Mouse (Mus musculus) heart, embryonic 12.5 days (tissue): ENCODE measurements around the gene Mptx2. TPM values are rescaled to one million over a fixed set of nuclear protein-coding genes. Genes with fewer than 3 reads are reported as not detected.
"Not testable (repeated sequence)": the region's sequence is repeated elsewhere in the genome, so short reads cannot be mapped to it uniquely, and the experiment has no call there.

Experiments
- ATAC-seq: fragments of 200-750 bp; cut with Nextera tagmentation; 2 replicates; pipeline ENCODE4 v1.8.0; 2017; ENCODE audit warnings: moderate TSS enrichment, moderate library complexity; ENCODE audit not compliant: insufficient number of reproducible peaks, low FRiP score
- H3K27ac ChIP-seq: fragments of 300-500 bp; sonication (generic); 2 replicates; pipeline ENCODE4 v1.5.1; 2016; ENCODE audit warnings: mild to moderate bottlenecking, moderate library complexity; ENCODE audit not compliant: poor library complexity, severe bottlenecking
- H3K27me3 ChIP-seq: fragments of 300-500 bp; sonication (generic); replicated peaks from 2 replicates; pipeline ENCODE4 v1.6.1; 2016; ENCODE audit warnings: mild to moderate bottlenecking, moderate library complexity
- H3K36me3 ChIP-seq: fragments of 300-500 bp; sonication (generic); 2 replicates; pipeline ENCODE4 v1.6.1; 2016; ENCODE audit warnings: mild to moderate bottlenecking, moderate library complexity
- H3K4me1 ChIP-seq: fragments of 300-500 bp; sonication (generic); replicated peaks from 2 replicates; pipeline ENCODE4 v1.6.1; 2016; ENCODE audit warnings: mild to moderate bottlenecking
- H3K4me2 ChIP-seq: fragments of 300-500 bp; sonication (generic); 2 replicates; pipeline ENCODE4 v1.6.1; 2016; ENCODE audit warnings: mild to moderate bottlenecking, moderate library complexity
- H3K4me3 ChIP-seq: fragments of 300-500 bp; sonication (generic); 2 replicates; pipeline ENCODE4 v1.5.1; 2016; ENCODE audit warnings: mild to moderate bottlenecking
- H3K9ac ChIP-seq: fragments of 300-500 bp; sonication (generic); 2 replicates; pipeline ENCODE4 v1.6.1; 2016; ENCODE audit warnings: mild to moderate bottlenecking, moderate library complexity
- H3K9me3 ChIP-seq: fragments of 300-500 bp; sonication (generic); replicated peaks from 2 replicates; pipeline ENCODE4 v1.6.1; 2016; ENCODE audit warnings: mild to moderate bottlenecking, moderate library complexity
- WGBS: fragments of 180-500 bp; shearing (Covaris S2); methylation state at CpG from one replicate; pipeline ENCODE4 v1.1.7; 2016; 5-methylcytosine and 5-hydroxymethylcytosine counted together
- polyA plus RNA-seq: library from polyadenylated mRNA; unstranded; fragments of >200 nt; fragmentation: Nextera tagmentation; extraction: Ambion mirVana; gene quantifications from 2 replicates; pipeline ENCODE4 v1.2.1, GENCODE M21; 2016

The Mptx2 gene
- polyA plus RNA-seq, result not detected in 2 replicates

DNA sequence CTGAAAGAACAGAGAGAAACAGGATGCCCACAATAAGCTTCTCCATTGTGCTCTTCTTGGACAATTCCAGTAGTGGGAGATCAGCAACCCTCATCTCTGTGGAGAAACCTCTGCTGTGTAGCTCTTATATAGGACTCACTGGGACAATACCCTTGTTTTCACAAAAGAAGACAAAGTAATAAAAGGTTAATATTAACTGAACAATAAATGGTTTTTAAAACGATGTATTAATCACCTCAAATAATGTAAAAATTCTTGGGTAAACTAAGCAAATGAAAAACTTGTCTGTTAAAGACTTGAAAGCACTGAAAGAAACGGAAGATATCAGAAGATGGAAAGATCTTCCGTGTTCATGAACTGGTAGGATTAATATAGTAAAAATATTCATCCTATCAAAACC is at the start of gene Mptx2:
Gene Mptx2 (minus strand): TSS at position 101 of the 400 bp plus-strand sequence.
- Histone ChIP-seq H3K4me3 (no peak within 1 kb of the TSS), H3K36me3 (no peaks in the 10 kb centered on the region), H3K9ac (no peak within 1 kb of the TSS), H3K9me3 (no peaks in the 10 kb centered on the region), H3K27me3 (no peaks in the 10 kb centered on the region), H3K4me1 (no peaks in the 10 kb centered on the region), H3K27ac (no peak within 1 kb of the TSS), H3K4me2 (no peak within 1 kb of the TSS)
- ATAC-seq, result no peak
- WGBS, result 57% methylated on average over 3 of the region's 3 CpGs

- Histone ChIP-seq H3K4me1 (peaks cover 8% of the 10 kb centered on the region), H3K9me3 (no peaks in the 10 kb centered on the region), H3K4me3 (no peak overlapping the region), H3K27me3 (no peaks in the 10 kb centered on the region), H3K27ac (no peak overlapping the region), H3K4me2 (no peak overlapping the region), H3K36me3 (no peaks in the 10 kb centered on the region), H3K9ac (no peak overlapping the region)
- WGBS, result 67% methylated on average over 1 of the region's 1 CpGs
- no peak for ATAC-seq
Observed at GRCm38 (mm10) chr1:173326552-173326951, 49.0 kb upstream of the Mptx2 start.

DNA sequence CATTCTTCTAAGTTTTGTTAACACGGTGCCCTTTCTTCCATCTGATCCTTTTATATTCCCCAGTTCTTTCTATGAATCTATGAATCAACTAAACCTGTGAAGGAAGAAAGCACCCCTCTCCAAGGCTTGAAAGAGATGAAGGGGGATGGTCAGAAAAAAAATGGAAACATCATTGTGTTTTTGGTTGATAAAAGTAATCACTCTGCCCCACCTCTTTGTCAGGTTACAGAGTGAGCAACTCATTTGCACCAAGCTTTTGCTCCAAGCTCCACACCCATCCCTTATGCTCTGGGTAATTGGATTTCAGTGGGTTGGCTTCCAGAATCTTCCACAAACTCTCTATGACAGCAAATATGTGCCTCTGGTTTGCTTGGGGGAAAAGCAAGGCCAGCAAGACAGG is 47.8 kb upstream of the Mptx2 start:
- Histone ChIP-seq H3K4me1 (peaks cover 8% of the 10 kb centered on the region), H3K4me2 (no peak overlapping the region), H3K9me3 (no peaks in the 10 kb centered on the region), H3K27ac (no peak overlapping the region), H3K9ac (no peak overlapping the region), H3K4me3 (no peak overlapping the region), H3K27me3 (no peaks in the 10 kb centered on the region), H3K36me3 (no peaks in the 10 kb centered on the region)
- WGBS, result 81% methylated on average over 1 of the region's 1 CpGs
- no peak for ATAC-seq

DNA sequence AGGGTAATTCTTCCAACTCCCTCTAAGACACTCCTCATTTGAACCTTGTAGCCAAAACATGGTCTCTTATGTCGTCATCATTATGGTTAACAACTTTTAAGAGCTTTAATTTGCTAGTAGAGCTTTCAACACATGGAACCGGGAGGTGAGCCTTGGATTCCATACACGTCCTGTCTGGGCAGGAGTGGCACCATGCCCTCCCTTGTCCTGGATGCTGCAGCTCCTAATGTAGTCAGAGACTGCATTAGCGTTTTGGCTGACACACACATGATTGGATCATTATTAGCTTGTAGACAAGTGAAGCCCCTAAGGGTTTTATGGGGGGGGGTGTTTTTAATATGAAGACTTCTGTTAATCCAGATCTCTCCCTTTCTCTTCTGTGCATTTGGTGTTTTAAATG is 47.4 kb upstream of the Mptx2 start:
- H3K4me3 ChIP-seq, result no peak overlapping the region
- H3K4me2 ChIP-seq, result no peak overlapping the region
- no peak overlapping the region for H3K27ac ChIP-seq
- H3K27me3 ChIP-seq, result no peaks in the 10 kb centered on the region
- 55% methylated on average over 4 of the region's 4 CpGs for WGBS
- no peaks in the 10 kb centered on the region for H3K36me3 ChIP-seq
- no peaks in the 10 kb centered on the region for H3K9me3 ChIP-seq
- no peak overlapping the region for H3K9ac ChIP-seq
- ATAC-seq, result no peak
- peaks cover 8% of the 10 kb centered on the region for H3K4me1 ChIP-seq

DNA sequence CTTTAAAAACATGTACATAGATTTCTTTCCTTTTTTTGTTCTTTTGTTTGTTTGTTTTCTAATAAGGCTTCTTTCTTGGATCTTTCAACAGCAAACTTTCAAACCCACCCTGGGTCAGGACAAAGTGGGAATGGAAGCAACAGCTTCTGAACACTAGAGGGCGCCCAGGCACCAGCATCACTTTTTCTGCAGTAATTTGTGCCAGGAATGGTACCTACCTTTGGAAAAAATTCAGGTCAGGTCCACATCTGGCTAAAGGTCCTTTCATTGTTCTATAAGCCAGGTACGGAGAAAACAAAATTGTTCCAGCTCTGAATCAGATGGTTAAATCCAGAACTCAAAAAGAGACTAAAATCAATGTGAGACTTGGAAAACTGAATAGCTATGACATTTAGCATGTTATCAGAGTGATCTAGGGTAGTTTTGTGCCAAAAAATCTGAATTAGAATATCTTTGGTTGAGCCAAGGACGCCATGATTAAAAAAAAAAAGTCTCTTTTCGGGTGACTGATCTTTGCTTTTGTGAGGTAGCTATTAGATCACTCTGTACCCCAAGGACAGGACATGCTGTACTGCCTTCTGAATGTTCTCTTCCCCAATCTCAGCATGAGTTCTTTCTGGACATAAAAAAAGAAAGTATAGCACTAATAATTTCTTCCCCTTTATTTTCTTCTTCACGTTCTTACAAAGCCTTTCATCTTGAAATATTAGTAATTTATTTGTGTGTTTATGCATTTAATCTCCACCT is 46.4 kb upstream of the Mptx2 start:
- Histone ChIP-seq H3K27ac (no peak overlapping the region), H3K4me2 (no peak overlapping the region), H3K36me3 (no peaks in the 10 kb centered on the region), H3K4me3 (no peak overlapping the region), H3K4me1 (peaks cover 2% of the 10 kb centered on the region; the same call in 1 of the 2 replicates), H3K9ac (no peak overlapping the region), H3K27me3 (no peaks in the 10 kb centered on the region), H3K9me3 (no peaks in the 10 kb centered on the region)
- ATAC-seq, result no peak
- 21% methylated on average over 5 of the region's 5 CpGs for WGBS

- H3K36me3 ChIP-seq, result no peaks in the 10 kb centered on the region
- H3K27ac ChIP-seq, result no peak overlapping the region
- no peaks in the 10 kb centered on the region for H3K9me3 ChIP-seq
- no peak for ATAC-seq
- H3K4me3 ChIP-seq, result no peak overlapping the region
- H3K4me1 ChIP-seq, result no peaks in the 10 kb centered on the region
- no peaks in the 10 kb centered on the region for H3K27me3 ChIP-seq
- no peak overlapping the region for H3K9ac ChIP-seq
- no peak overlapping the region for H3K4me2 ChIP-seq
- WGBS, result 58% methylated on average over 6 of the region's 6 CpGs
Observed at GRCm38 (mm10) chr1:173322249-173322627, 44.7 kb upstream of the Mptx2 start.

DNA sequence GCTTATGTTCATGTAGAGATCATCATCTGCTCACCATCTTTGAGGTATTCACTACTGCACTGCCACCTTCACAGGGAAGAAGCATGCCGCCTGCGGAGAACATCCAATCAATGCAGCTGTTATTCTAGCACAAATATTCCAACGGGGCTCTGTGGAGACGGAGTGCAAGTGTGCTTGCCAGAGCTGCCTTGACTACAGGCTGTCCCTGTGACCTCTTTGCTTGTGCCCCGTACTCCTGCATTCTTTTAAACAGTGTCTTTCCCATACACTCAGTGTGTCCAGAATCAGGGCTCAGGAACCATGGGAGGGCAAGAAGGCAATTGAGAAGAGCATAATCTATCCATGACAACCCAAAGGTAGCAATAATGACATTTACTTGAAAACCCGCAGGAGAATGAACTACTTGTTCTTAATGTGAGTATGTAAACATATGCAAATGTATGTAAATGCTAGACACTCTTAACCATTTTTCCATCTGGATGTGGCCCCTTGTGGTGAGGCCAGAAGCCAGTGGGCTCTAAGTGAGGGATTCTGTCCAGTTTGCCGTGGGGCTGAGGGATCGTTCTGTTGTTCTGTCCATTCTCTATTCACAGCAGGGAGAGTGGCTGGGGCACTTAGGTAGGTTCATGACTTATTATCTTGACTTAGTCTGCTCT is 44.1 kb upstream of the Mptx2 start:
- 72% methylated on average over 8 of the region's 8 CpGs for WGBS
- H3K9me3 ChIP-seq, result no peaks in the 10 kb centered on the region
- ATAC-seq, result no peak

DNA sequence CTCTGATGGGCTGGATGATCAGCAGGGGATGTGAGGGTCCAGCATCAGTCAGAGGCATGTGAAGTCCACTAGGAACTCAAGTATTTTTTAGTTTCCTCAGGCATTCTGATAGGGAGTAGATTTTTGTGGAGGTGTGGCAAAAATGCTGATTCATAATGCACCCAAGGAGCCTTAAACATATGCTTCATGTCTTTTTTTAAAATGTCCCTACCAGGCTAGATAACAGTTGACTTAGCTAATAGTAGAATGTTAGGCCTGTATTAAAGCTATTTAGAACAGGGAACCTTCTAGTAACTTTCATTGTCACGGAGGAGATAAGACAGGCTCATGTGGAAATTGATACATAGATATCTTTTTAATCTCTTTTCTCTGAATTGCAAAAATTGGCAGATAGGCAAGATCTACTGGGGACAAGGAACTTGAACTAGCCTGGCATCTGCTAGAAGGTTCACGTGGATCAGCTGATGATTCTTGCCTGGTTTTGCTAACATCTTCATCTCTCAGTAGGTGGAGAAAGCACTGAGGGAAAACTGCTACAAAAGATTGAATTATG is 40.4 kb upstream of the Mptx2 start:
- Histone ChIP-seq H3K27me3 (no peaks in the 10 kb centered on the region), H3K36me3 (no peaks in the 10 kb centered on the region), H3K4me1 (no peaks in the 10 kb centered on the region), H3K4me2 (no peak overlapping the region), H3K27ac (no peak overlapping the region), H3K9me3 (no peaks in the 10 kb centered on the region), H3K4me3 (no peak overlapping the region), H3K9ac (no peak overlapping the region)
- ATAC-seq, result no peak
- WGBS, result 81% methylated on average over 2 of the region's 2 CpGs

More for the DNA sequence above, 44.1 kb upstream of the Mptx2 start:
- H3K36me3 ChIP-seq, result no peaks in the 10 kb centered on the region
- no peak overlapping the region for H3K4me3 ChIP-seq
- H3K4me2 ChIP-seq, result no peak overlapping the region
- H3K4me1 ChIP-seq, result no peaks in the 10 kb centered on the region
- no peak overlapping the region for H3K9ac ChIP-seq
- H3K27me3 ChIP-seq, result no peaks in the 10 kb centered on the region
- no peak overlapping the region for H3K27ac ChIP-seq

- WGBS, result 68% methylated on average over 3 of the region's 3 CpGs
- H3K4me3 ChIP-seq, result no peak overlapping the region
- H3K27ac ChIP-seq, result no peak overlapping the region
- no peaks in the 10 kb centered on the region for H3K9me3 ChIP-seq
- H3K4me2 ChIP-seq, result no peak overlapping the region
- H3K36me3 ChIP-seq, result no peaks in the 10 kb centered on the region
- ATAC-seq, result no peak
- no peaks in the 10 kb centered on the region for H3K27me3 ChIP-seq
- no peak overlapping the region for H3K9ac ChIP-seq
- no peaks in the 10 kb centered on the region for H3K4me1 ChIP-seq
Observed at GRCm38 (mm10) chr1:173315725-173316124, 38.1 kb upstream of the Mptx2 start.

DNA sequence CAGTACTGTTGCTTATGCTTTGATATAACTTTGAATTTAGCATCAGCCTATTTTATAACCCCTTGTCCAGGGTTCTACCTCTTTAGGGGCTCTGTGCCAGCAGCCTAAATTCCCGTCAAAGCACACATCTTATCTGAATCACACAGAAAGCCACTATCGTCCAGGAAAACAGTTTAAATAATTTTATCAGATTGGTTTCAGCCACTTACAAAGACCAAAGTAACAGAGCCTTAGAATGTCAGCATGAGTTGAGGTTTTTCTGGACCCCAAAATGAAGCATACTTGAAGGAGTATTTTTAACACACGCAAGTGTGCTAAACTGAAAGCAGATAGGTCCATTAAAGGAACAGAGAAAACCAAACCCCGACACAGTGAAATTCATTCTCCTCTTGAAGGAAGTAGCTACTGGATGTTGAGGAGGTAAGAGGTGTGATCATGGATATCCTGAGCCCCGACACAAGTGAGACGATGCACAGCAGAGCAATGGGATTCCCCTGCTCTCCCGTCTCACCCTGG is 36.0 kb upstream of the Mptx2 start:
- not testable (repeated sequence) for H3K9me3 ChIP-seq, H3K4me3 ChIP-seq, H3K36me3 ChIP-seq, H3K9ac ChIP-seq, H3K27ac ChIP-seq, ATAC-seq, H3K27me3 ChIP-seq, H3K4me1 ChIP-seq, H3K4me2 ChIP-seq
- WGBS, result 63% methylated on average over 7 of the region's 7 CpGs

DNA sequence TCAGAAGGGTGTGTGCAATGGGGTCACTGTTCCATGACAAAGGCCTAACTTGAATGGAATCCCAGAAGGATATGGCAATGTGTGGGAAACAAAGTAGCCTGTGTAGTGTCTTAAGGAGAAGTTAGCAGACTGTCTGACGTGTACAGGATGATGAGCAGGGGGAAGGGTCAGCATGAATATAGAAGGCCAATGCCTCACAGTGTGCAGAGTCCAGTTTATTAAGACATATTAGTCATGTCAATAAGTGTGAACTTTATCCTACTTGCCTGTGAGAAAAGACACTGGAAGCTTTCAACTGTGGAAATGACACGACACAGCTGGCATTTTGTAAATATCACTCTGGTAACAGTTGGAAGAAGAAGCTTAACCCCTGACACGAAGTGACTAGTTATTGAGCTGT is 25.2 kb upstream of the Mptx2 start:
- 56% methylated on average over 3 of the region's 3 CpGs for WGBS
- H3K27me3 ChIP-seq, H3K36me3 ChIP-seq, H3K4me2 ChIP-seq, H3K4me3 ChIP-seq, H3K27ac ChIP-seq, H3K9me3 ChIP-seq, ATAC-seq, H3K9ac ChIP-seq, H3K4me1 ChIP-seq: not testable (repeated sequence)
